Mouse (Mus musculus) activated CD4-positive, CD25-positive, alpha-beta regulatory T cell, adult 4 months (primary cell): ENCODE results near the gene Gm20521. TPM values are rescaled to one million over a fixed set of nuclear protein-coding genes. Genes with fewer than 3 reads are reported as not detected.

Experiments used
- ATAC-seq: one replicate; pipeline ENCODE4 v1.8.0; 2017
- polyA plus RNA-seq, 2 experiments: library from polyadenylated mRNA; unstranded; fragments of 100-300 nt; shearing (Covaris generic); gene quantifications; one replicate each; pipeline ENCODE4 v1.2.1; 2017

Gm20521 gene
- not detected for polyA plus RNA-seq

DNA sequence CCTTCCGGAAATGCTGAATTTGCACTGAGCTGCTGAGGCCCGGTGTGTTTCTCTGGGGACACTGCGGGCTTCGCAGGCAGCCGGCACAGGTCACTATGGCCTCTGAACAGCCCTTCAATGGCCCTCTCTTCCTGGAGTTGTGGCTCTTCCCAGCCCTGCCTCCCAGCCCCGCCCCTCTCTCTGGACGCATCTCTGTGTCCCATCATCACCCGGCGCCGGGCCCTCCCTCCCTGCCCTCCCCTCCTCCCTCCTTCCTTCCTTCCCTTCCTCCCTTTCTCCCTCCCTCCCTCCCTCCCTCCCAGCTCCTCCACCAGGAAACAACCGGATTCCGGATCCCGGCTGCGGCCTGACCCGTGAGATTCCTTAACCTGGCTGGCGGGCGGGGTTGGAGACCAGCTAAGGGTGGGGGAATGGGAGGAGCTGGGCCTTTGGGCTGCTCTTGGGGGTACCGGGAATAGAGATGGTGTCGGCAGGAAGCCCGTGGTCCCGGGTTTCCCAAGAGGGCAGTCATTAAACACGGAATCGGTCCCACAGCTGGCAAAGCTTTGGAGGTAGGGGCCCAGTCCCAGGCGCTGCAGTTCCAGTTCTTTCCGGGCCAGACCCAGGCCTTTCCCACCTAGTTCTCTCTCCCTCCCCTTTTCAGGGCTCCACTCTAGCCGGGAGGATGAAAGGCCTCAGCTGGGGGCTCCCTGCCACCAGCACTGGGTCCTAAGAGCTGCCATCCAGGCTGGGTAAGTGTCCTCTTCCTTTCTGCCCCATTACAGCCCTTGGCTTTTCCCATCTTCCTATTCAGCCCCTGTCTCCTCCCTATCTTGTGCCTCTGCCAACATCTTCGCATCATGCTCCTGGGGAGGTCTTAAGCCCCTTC lies at the start of gene Gm20521, which contains the start of gene Bcl2l2:
Gene Gm20521, plus strand, starts transcription at position 288 of the 868 bp plus-strand sequence.
Gene Bcl2l2, plus strand, starts transcription at position 224 of the 868 bp plus-strand sequence.
- no peak for ATAC-seq

DNA sequence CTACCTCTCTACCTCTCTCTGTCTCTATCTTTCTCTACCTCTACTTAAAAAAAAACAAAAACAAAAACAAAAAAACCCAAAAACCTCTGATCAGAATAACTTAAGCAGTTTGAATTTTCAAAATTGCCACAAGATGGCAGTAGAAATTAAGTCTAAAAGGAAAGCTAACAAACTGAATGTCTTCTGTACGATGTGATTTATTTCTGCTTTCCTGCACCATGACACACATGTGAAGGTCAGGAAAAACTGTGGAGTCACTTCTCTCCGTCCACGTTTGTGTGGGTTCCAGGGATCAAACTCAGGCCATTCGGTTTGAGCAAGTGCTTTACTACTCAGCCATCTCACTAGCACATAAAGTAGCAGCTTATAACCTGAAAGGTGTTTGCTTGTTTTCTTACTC lies 39.8 kb upstream of the Gm20521 start:
- no peak for ATAC-seq

DNA sequence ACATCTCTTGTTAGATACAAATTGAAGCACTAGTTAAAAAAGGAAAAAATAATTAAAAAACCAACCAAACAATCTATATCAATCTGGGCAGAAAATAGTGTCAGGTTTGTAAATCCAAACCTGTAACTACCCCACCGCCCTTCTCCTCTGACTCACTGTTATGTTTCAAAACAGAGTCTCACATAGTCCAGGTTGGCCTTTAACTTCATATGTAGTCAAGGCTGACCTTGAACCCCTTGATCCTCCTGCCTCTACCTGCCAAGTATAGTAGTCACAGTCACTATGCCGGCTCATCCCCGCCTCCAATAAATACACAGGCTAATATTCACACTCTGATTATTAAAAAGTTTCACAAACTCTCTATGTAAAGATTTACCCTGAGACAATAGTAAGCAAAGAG lies 27.5 kb upstream of the Gm20521 start:
- ATAC-seq = no peak

DNA sequence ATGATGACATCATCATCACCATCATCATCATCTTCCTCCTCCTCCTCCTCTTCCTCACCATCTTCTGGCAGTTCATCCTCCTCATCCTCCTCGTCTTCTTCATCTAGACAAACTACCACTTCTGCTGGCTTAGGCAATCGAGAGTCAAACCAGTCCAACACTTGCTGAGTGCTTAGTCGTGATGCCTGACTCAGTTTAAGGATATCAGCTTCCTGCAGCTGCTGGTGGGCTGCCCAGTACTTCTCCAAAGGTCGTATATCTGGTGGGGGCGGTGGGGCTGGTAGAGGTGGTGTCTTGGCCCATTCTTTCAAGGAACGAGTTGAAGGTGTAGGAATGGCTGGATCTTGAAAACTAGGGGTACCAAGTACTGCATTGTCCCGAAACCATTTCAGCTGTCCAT lies 26.5 kb upstream of the Gm20521 start:
- no peak for ATAC-seq

DNA sequence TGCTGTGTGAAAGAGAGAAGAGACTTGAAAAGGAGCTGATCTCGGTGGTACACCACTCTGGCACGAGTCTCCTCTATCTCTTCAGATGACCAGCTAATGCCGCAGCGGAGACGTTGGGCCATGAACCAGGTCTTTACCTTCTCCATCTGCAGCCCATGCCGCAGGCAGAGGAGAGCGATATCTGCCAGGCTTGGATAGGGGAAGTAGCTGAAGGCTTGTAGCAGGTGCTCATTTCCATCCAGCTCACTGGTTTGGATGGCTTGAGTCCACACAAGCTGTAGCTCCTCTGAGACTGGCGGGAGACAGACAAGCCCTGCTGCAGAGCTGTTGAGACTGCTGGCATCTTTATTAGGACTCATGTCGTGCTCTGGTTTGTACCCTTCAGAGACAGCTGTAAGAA lies 25.4 kb upstream of the Gm20521 start:
- no peak for ATAC-seq

DNA sequence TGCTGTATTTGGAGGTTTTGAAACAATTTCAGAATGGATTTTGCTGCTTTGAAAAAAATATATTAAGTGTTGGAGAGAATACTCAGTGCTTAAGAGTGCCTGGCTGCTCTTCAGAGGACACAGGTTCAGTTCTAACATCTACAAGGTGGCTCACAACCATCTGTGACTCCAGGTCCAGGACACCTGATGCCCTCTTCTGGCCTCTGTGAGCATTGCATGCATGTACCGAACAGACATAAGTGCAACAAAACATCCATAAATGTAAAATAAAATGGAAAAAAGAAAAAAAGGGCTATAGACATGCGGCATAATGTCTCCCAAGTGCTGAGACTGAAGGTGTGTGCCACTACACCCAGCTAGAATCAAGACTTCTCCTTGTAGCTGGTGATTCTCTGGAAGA lies 22.7 kb upstream of the Gm20521 start:
- ATAC-seq = no peak

DNA sequence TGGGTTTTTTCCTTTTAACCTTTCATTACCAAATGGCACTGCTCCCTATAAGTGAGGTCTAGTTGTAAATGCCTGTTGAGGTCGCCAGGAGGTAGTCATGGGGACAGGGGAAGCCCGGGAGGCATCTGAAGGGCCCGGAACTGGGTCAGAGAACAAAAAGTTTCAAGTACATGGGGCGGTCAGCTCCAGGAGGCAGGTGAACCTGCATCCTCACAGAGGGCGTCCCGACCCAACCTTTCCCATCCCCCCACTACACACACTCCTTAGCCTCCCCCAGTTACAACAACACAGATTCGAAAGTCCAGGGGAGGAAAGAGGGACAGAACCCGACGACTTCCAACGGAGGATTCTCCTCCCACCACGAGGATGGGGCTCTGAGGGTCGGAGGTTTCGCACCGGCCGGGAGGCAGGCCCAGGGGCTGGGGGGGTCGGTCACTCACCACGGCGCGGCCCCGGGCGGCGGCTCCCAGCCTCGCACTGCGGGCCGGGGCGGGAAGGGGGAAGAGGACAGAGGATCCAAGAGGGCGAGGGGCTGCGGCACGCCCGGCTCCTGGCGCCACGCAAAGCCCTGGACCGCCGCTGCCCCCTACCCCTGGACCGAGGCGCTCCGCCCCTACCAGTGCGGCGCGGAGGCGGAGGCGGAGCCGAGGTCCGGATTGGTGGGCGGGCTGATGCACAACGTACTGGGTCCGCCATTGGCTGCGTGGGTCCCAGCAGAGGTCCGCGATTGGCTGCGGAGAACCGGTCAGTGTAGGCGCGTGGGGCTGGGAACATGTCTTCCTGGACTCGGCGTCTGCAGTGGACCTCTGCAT lies 19.5 kb upstream of the Gm20521 start:
- peak; percentile 95 for ATAC-seq

DNA sequence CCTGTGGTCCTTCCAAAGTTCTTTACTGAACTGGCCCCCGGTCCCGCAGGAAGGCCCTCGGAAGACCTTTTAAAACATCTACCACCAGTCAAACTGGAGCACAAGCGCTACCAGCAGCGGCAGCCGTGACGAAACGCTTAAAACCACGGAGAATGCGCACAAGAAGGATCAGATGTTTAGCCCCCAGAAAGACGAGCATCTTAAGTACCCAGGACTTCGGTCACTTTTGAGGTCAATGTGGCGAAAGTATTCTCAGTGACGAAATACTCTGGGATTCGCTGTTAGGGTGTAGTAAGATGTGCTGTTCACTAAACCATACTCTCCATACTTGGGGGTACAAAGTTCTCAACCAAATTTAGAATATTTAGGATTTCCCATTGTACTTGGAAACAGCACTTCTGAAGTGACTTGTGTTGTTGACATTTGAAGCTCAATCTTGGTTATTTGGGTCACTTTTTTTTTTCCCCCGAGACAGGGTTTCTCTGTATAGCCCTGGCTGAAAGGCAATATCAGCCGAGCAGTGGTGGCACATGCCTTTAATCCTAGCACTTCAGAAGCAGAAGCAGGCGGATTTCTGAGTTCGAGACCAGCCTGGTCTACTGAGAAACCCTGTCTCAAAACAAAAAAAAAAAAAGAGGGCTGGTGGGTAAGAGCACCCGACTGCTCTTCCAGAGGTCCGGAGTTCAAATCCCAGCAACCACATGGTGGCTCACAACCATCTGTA lies 18.8 kb upstream of the Gm20521 start:
- peak; percentile 53 for ATAC-seq

DNA sequence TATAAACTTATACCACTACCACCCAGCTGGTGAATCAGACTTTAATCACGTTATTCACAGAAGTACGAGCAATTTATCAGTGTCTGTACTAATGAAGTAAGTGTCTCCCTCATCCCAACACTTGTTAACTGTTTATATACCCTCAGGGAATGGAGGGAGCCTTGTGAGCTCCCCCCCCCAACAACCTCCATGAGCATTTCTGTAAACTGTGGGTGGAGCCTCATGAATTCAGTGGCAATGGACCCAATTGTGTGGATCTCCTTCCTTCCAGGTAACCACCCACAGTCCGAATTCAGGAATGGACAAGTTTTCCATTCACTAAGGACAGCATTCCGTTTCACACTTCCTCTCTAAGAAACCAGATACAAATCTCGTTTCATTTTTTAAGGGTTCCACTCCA lies 17.6 kb upstream of the Gm20521 start:
- ATAC-seq = no peak

DNA sequence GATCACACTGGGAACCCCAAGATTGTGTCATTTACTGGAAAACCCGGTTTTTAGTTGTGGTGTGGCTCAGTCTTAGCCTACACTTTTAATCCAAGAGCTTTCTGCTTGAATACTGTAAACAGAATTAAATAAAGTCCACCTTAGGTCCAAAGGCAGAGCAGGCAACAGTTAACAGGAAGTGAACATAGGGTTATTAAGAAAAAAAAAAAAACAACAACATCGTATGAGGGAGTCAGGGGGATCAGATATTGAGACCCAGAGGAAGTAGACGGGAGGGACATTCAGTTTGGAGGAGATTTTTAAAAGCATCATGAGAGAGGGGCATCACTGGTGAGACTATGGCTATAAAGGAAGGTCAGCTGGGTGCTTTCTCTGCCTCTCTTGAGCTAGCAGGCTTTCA lies 17.0 kb upstream of the Gm20521 start:
- no peak for ATAC-seq

DNA sequence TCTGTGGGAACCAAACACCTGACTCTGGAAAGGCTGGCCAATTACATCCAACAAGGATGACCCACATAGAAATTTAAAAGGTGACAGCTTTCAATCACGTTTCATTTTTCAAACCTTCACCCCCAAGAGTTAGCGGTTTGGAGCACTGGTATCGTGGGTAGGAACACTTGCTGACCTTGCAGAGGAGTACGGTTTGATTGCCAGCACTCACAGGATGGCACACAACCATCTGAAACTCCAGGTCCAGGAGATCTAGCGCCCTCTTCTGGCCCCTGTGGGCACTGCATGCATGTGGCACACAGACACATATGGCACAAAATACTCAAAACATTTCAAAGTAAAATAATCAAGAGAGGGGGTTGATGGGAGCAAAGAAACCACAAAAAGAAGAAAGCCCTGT lies 16.3 kb upstream of the Gm20521 start:
- no peak for ATAC-seq

DNA sequence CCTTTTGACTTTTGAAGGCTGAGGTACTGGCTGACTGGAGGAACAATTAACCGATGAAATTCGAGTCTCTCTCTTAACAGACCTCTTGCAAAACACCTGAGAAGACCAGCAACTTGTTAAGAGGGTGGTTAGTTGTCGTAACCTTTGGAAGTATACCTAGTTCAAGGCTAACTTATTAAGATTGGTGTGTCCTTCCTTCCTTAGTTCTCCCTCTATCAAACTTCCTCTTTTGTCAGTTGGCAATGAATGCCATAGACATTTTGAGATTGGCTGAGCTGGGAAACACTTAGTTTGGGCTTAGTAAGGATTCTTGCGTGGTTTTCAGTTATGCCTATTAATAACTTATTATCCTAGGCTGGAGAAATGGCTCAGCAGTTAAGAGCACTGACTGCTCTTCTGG lies 15.2 kb upstream of the Gm20521 start:
- no peak for ATAC-seq

DNA sequence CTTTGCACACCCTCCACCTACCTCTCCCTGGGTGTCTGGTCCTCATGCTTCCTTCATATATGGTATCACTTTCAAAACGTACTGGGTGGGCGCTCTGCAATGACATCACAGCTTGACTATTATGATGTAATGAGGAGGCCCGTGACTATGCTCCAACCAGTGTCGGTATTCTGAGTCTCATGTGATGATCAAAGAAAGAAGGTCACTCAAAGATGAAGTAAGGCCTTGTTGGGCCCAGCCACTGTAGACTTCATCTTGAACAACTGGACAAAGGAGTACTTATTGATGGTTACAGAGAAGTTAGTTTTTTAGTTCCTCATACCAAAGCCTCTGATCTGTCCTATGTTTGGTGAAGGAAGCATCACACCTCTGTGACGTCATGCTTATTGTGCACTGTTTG lies 12.4 kb upstream of the Gm20521 start, which contains the start of gene Homez:
Gene Homez, minus strand, starts transcription at position 101 of the 400 bp plus-strand sequence.
- no peak for ATAC-seq

DNA sequence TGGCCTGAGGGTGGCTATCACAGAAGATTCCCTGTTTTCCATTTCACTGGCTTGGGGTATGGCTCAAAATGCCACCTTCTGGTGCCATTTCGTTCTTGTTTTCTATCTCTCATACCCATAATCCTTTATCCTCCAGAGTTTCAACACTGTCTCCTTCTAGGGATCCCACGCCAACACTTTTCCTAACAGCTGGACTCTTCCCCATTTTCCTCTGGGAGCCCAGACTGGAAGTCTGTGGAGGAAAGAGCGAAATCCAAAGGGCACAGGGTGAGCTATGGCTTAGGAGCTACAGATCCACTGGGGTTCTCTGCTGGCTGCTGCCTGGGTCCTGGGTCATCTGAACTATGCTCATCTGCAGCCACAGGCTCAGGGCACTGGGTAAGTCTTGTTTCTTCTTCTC lies 9.1 kb upstream of the Gm20521 start:
- ATAC-seq = no peak

DNA sequence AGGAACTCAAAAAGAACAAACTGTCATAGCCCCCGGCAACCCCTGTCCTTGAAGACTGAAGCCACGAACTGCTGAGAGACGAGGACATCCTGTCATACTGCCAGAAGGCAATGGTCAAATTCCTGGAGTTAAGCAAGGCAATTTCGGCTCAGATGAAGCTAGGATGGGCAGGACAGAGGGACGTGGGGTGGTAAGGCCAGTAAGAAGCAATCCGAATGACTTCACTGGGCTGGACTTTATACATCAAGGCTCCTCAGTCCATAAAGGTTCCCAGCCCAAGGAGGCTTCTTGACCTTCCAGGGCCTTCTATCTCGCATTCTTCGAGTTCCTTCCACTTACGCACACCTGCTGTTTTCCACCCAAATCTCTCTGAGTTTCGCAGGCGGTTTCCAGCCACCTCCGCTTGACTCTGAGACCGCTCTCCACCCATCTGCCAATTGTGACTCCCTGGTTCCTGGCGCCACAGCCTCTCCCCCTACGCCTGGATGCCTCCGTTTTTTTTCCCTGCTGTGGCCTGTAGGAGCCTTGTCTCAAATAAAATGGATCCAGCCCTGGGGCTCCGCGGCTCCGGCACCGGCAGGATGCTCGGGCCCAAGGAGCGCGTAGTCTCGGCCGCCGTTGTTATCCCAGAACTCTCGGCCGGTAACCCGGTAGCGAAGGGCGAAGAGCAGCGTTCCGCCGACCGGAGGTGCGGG lies 7.2 kb upstream of the Gm20521 start:
- peak; percentile 9 for ATAC-seq

DNA sequence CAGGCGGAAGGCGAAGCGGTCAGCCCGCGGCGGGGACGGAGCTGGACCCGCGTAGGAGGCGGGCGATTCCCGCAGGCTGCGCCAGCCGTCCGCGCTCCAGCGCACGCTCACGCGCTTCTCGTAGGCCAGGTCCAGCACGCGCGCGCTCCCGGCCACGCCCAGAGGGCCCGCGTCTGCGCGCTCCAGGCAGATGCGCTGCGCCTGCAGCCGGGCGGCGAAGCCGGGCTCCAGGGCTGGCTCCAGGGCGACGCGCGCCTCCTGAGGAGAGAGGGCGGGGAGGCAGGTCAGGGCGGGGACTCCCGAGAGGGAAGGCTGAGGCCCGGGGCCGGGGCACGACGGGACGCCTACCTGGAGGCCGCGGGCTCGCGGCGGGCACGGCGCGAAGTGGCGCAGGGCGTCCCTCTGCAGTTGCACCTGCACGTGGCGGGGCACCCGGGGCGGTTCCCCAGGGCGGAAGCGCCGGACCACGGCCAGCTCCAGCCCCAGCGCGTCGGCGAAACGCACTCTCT lies 6.6 kb upstream of the Gm20521 start:
- ATAC-seq = peak; percentile 71

DNA sequence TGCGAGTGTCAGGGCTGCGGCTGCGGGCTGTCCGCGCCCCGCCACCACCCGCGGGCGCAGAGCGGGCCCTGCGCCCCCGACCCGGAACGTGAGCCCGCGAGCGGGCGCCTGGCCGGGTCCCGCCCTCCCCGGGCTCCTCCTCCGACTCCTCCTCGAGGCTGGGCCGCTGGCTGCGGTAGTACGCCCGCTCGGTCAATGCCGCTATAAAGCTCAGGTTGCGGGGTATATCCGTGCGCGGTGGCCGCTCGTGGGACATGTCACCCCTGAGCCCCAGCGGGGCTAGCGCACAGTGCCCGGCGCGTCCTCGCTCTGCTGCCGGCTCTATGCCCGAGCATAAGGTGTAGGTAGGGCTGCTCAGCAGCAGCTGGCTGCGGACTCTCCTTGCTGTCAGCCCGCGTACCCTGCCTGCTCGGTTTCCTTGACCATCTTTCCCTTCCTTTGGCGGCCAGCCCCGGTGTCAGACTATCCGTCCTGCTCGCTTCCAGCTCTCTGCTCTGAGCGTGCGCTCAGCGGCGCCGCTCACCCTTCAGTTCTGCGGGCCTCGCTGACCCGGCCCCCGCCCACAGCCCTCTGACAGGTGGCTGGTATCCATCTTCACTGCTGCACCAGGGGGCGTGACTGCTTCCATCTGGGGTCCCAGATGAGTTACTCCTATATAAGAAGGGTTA lies 6.1 kb upstream of the Gm20521 start, which contains the start of gene Ppp1r3e:
Gene Ppp1r3e, minus strand, starts transcription at position 503 of the 668 bp plus-strand sequence.
- peak; percentile 74 for ATAC-seq

DNA sequence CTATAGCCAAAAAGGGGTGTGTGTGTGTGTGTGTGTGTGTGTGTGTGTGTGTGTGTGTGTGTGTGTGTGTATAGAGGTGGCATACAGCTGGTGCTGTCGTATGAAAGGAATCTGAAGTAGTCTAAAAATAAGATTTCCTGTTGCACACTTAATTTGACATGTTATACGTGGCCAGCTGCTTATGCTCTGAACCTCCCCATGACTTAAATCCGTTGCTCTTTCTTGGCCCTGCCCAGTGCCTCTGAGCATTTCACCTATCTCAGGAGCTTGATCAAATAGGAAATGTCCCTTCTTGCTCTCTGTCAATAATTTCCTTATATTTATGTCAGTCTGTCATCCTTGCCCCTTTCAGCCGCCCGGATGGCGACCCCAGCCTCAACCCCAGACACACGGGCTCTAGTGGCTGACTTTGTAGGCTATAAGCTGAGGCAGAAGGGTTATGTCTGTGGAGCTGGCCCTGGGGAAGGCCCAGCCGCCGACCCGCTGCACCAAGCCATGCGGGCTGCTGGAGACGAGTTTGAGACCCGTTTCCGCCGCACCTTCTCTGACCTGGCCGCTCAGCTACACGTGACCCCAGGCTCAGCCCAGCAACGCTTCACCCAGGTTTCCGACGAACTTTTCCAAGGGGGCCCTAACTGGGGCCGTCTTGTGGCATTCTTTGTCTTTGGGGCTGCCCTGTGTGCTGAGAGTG lies 926 bp downstream of the Gm20521 start:
- no peak for ATAC-seq

DNA sequence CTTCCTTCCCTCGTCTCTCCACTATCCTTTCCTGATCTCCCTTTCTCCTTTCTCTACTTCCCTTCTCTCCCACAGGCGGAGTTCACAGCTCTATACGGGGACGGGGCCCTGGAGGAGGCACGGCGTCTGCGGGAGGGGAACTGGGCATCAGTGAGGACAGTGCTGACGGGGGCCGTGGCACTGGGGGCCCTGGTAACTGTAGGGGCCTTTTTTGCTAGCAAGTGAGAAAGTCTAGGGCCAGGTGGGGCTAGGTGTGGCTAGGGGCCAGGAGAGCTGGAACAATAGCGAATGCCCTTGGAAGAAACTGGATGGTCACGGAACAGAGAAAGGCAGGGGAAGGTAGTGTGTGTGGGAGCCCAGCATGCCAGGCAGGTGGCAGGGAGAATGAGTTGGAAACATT lies 2.1 kb downstream of the Gm20521 start:
- no peak for ATAC-seq

DNA sequence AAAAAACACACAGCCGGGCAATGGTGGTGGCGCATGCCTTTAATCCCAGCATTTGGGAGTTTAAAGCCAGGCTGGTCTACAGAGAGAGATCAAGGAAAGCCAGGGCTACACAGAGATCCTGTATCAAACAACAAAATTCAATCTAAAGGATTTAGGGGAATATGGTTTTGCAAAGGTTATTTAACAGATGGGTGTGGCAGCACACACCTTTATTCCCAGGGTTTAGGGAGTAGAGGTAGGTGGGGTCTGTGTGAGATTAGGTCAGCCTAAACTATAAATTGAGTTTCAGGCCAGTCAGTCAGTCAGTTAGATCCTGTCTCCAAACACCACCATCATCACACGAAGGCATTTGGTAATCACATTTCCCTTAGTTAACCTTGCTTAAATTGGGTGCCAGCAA lies 9.0 kb downstream of the Gm20521 start, which contains the start of gene Pabpn1:
Gene Pabpn1, plus strand, starts transcription at position 301 of the 400 bp plus-strand sequence.
- ATAC-seq = no peak
